Mouse (Mus musculus): ENCODE results near the gene Zfp354b.

Gene Zfp354b

DNA sequence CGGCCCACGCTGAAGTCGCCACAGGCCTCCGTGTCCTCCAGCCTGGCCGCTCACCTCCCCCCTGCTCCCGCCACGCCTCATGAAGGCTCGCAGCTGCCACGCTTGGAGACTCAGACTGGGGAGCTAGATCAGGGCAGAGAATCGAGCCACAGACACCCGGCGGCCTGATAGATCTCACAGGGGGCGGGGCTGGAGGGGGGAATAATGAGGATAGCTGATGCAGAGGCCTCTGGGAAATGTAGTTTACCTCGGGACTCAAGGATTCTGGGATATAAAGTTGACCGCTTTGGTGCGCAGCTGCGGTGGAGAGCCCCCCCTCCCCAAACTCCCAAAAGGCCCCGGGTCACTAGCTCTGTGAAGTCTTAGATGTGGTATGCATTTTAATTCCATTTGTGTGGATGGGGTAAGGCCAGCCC, at the start of gene Zfp354b:
Zfp354b (minus strand) TSS at position 183 of the 416 bp plus-strand sequence.
- peak; percentile 60 for DNase-seq (ENCODE audit: low spot score)

GRCm38 (mm10) chr11:50977216-50977615, 45.8 kb upstream of the Zfp354b start:
- no peak for DNase-seq (ENCODE audit: low spot score)

DNA sequence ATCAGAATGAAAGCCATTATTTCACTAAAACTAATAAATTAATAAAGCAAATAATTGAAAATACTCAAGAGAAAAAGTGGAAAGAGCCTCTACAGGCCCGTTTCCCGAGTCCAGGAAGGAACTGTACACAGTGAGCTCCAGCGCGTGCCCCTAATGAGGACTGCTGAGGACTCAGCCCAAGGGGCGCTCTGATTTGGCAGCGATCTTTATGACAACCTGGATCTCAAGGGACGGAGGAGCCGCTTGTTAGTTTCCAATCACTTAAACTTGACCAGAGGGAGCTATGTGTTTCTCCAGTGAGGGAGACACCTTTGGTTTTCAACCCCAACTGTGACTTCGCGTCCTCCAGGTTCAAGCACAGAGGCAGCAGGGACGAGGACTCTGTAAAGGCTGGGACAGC, 34.8 kb upstream of the Zfp354b start, which contains the start of gene Olfr1378:
Olfr1378 (plus strand) TSS at position 301 of the 400 bp plus-strand sequence.
- no peak for DNase-seq (ENCODE audit: low spot score)

DNA sequence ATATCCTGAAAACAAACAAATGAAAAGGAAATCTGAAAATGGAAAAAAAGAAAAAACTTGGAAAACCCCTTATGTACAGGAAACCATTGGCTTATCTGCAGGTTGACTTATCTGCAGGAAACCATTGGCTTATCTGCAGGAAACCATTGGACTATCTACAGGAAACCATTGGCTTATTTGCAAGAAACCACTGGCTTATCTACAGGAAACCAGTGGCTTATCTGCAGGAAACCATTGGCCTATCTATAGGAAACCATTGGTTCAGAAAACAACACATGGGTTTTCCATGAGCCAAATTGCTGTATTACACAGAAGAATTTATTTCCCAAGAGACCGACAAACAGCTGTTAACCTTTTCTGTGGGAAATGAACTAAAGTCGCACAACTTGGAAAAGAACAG, 33.5 kb upstream of the Zfp354b start:
- no peak for DNase-seq (ENCODE audit: low spot score)

- DNase-seq (ENCODE audit: low spot score), result no peak
These were observed 22.2 kb upstream of the Zfp354b start, which contains the start of gene Prop1 for GRCm38 (mm10) chr11:50953665-50954064. TSS of gene Prop1 (minus strand) at chr11:50953765.

GRCm38 (mm10) chr11:50952290-50952689, 20.9 kb upstream of the Zfp354b start:
- no peak for DNase-seq (ENCODE audit: low spot score)

DNA sequence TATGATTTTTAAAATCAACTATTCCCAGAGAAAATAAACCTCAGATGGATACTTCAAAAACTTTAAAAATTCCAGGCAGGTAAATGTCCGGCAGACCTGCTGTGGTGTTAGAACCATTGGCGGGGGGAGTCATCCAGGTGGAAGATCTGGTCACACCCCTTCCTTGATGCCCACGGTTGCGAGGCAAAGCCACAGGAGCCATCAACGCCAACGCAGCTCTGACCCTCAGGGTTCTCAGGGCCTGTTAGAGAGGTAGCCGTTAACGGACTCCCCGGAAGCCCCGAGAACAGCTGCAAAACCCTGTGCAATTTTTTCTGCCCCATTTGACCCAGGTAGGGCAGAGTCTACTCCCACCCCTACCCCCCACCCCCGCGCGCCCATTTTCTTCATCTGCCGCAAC, 12.1 kb upstream of the Zfp354b start, which contains the start of gene 4933414I15Rik:
4933414I15Rik (minus strand) TSS at position 260 of the 400 bp plus-strand sequence.
- no peak for DNase-seq (ENCODE audit: low spot score)

- DNase-seq (ENCODE audit: low spot score), result no peak
These were observed 11.0 kb upstream of the Zfp354b start for GRCm38 (mm10) chr11:50942386-50942785.

DNA sequence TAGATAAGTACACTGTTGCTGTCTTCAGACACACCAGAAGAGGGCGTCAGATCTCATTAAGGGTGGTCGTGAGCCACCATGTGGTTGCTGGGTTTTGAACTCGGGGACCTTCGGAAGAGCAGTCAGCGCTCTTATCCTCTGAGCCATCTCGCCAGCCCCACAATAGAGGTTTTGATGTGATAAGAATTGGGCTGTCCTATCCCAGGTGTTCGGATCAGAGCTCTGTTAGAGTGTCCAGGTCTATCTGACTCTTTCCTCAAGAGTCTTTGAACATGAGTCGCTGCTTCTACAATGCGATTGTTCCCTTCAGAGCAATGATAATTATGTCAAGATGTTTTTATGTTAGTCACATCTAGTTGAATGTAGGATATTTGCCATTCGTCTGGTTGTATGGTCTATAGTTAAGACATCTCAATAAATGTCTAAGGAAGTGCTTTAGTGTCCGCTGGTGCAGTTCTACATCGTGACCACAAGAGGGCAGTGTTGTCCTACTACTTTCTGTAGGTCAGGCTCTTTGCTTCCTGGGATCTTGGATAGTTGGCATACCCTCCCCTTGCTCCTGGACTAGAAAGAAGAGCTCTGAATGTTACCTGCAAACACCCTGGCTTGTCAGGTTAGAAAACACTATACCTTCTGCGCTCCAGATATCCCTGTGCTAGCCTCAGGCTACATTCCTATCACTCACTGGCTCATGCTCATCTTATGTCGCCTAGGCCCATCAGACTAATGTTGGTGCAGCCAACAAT, 8.4 kb upstream of the Zfp354b start:
- DNase-seq (ENCODE audit: low spot score), result no peak

DNA sequence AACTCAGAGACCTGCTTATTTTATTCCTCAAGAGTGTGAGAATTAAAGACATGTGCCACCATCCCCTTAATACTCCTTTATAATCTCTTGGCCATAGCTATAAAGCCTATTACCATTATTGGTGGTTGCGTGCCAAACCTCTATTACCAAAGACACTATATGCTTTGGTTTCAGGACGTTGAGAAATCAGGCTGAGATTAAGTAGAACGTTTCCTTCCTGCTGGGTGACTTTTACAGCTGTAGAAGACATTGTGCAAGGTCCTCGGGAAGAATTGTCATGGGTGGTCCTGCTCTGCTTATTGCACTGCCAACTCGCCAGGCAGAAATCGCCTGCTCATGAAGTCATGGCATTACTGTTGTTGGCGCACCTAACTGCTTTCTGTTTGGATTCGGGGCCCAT, 7.0 kb upstream of the Zfp354b start:
- DNase-seq (ENCODE audit: low spot score), result no peak

DNA sequence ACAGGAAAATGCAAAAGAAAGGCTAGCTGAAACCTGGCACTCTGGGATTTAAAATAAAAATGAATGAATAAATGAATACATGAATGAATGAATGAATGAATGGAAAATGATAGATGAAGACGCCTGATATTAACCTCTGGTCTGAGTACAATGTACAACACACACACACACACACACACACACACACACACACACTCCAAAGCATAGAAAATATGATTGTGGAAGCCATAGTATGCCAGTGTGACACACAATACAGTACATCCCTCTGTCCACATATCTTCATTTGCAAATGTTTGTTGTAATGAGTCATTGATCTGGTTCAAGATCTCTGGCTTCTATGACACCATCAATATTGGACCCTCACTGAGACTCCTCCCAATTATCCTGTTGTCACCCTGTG, 607 bp upstream of the Zfp354b start:
- DNase-seq (ENCODE audit: low spot score), result no peak

- DNase-seq (ENCODE audit: low spot score), result peak; percentile 15
These were observed 412 bp downstream of the Zfp354b start for GRCm38 (mm10) chr11:50931021-50931420.

GRCm38 (mm10) chr11:50930469-50931014, 891 bp downstream of the Zfp354b start:
- DNase-seq (ENCODE audit: low spot score), result no peak

DNA sequence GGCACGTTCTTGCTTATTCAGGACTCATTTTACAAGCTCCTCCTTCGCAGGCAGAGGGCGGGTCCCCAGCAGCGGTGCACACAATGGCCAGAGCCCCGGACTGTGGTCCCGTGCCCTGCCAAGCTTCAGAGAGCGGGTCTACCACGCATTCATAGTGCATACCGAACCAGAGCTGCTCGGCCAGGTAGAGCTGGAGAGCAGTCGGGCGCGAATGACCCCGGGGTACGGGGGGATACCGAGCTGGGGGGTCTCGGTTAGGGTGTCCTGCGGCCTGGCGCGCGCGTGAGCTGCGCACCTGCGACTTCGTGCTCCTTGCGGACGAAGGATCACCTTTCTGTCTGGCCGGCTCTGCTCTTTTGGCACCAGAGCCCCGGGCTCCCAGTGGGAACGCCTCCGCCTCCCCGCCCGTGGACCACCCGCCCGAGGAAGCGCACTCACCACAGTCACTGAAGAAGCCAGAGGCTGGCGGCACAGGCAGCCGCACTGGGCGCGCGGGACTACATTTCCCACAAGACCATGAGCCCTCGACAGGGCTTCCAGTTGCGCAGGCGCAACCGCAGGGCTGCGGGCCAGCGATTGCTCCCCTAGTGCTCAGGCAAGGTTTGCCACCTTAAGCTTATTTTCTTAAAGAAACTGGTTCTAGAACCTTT, 15.6 kb downstream of the Zfp354b start, which contains the start of gene Zfp2:
Zfp2 (minus strand) TSS at position 495 of the 650 bp plus-strand sequence.
- peak; percentile 81 for DNase-seq (ENCODE audit: low spot score)

GRCm38 (mm10) chr11:50914461-50914860, 17.0 kb downstream of the Zfp354b start:
- DNase-seq (ENCODE audit: low spot score), result no peak

GRCm38 (mm10) chr11:50913301-50913700, 18.1 kb downstream of the Zfp354b start:
- DNase-seq (ENCODE audit: low spot score), result no peak

DNA sequence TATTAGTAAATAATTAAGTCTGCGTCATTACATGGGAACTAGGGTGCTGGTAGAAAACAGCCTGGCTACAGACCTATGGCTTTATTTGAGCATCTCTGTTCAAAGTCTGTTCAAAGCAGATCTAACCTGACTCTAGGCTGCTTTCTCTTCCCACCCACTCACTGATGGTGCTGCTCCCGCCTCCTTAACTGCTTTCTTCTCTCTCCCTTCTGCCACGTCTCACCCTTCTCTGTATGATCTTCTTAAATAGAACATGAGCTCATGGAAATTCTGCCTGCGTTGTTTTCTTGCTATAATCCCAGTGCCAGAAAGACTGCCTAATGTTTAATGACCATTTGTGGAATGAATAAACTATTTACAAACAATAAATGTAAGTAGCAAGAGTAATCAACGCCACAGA, 23.3 kb downstream of the Zfp354b start:
- DNase-seq (ENCODE audit: low spot score), result no peak

- no peak for DNase-seq (ENCODE audit: low spot score)
These were observed 34.1 kb downstream of the Zfp354b start for GRCm38 (mm10) chr11:50897359-50897758.

DNA sequence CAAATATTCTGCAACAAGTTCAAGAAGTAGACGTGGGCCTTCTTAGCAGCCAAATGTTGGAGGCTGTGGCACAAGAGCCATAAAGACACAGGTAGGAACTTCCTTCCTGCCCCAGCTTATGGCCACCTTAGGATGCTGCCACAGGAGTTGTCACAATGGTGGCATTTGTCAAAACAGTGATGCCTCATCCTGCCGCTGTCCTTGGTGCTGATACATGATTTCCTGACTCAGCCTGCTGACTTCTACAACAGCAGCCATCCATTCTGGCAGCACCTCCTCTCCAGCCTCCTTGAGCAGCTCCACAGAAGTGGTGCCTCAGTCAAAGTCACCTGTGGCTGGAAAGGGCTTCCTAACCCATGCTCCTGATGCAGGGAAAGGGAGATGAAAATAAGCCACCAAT, 39.0 kb downstream of the Zfp354b start:
- DNase-seq (ENCODE audit: low spot score), result no peak

DNA sequence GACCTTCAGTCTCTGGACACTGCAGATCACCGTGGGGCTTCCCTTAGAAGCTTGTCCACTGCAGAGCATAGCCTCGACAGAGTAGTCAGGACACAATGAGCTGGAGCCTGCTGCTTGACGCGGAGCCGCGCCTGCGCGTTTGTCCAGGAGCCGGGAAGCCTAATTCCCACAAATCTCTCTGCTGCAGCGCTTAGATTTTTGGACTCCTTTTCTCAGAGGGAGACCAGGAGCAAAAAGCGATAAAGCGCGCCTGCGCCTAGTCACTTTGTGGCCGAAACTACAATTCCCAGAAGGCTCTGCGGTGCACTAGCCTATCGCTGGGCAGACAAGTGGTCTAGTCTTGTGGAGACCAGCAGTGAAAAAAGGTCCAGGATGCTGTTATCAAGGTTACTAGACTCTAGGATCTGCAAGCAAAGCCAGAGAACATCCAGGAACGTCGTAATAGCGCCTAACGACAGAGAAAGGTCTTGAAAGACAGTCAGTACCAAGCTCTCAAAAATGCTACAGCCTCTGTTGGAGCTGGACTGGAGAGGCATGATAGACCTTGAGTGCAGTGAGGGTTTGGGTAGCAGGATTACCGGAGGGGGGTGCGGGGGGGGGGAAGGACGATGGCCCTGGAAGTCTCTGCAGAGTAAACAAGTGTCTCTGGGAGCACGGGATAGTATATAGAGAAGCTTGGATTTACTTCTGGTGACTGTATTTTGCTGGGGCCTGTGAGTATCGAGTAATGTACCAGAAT, 43.9 kb downstream of the Zfp354b start, which contains the start of gene Zfp454:
Zfp454 (minus strand) TSS at position 262 of the 739 bp plus-strand sequence.
- DNase-seq (ENCODE audit: low spot score), result peak; percentile 64

DNA sequence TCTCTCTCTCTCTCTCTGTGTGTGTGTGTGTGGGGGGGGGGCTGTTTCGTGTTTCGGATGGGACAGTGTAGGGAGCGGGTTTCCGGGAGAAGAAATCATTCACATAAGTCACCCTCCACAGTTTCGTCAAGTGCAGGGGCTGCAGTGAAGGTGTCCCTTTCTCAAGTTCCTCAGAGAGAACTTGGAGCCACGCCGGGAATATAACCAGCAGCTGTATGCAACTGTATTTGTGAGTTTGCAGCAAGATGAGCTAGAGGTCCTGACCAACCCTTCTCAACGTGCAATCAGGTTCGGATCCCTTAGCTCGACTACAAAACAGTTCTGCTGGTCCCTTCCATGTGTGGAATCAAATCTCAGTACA, 44.5 kb downstream of the Zfp354b start:
- DNase-seq (ENCODE audit: low spot score), result peak; percentile 3
